Mouse (Mus musculus): ENCODE data around the gene Cpa4. TPM values are rescaled to one million over a fixed set of nuclear protein-coding genes. Genes with fewer than 3 reads are reported as not detected.

Gene Cpa4
- total RNA-seq, 1 experiment from 2014 or later = 1.7 TPM

- no peak for DNase-seq
Measured at GRCm38 (mm10) chr6:30551644-30552580, 16.3 kb upstream of the Cpa4 start.

GRCm38 (mm10) chr6:30552628-30553027 lies 15.5 kb upstream of the Cpa4 start:
- DNase-seq = no peak

GRCm38 (mm10) chr6:30553381-30554010 lies 14.7 kb upstream of the Cpa4 start:
- no peak for DNase-seq

GRCm38 (mm10) chr6:30554092-30554491 lies 14.1 kb upstream of the Cpa4 start:
- no peak for DNase-seq

- DNase-seq = no peak
Measured at GRCm38 (mm10) chr6:30554621-30555170, 13.5 kb upstream of the Cpa4 start.

GRCm38 (mm10) chr6:30556080-30556479 lies 12.1 kb upstream of the Cpa4 start:
- DNase-seq = peak; percentile 58

GRCm38 (mm10) chr6:30559726-30560125 lies 8.4 kb upstream of the Cpa4 start:
- DNase-seq = no peak

- no peak for DNase-seq
Measured at GRCm38 (mm10) chr6:30562132-30562531, 6.0 kb upstream of the Cpa4 start.

GRCm38 (mm10) chr6:30563575-30563974 lies 4.6 kb upstream of the Cpa4 start:
- DNase-seq = no peak

GRCm38 (mm10) chr6:30564051-30564450 lies 4.1 kb upstream of the Cpa4 start:
- DNase-seq = no peak

- no peak for DNase-seq
Measured at GRCm38 (mm10) chr6:30569331-30569730, 1.2 kb downstream of the Cpa4 start.

- DNase-seq = no peak
Measured at GRCm38 (mm10) chr6:30570012-30570411, 1.8 kb downstream of the Cpa4 start.

GRCm38 (mm10) chr6:30572456-30573311 lies 4.5 kb downstream of the Cpa4 start:
- DNase-seq = no peak

- no peak for DNase-seq
Measured at GRCm38 (mm10) chr6:30573380-30573779, 5.2 kb downstream of the Cpa4 start.

GRCm38 (mm10) chr6:30574945-30575344 lies 6.8 kb downstream of the Cpa4 start:
- DNase-seq = no peak

GRCm38 (mm10) chr6:30576477-30577203 lies 8.5 kb downstream of the Cpa4 start:
- DNase-seq = no peak

- DNase-seq = no peak
Measured at GRCm38 (mm10) chr6:30579961-30580840, 12.0 kb downstream of the Cpa4 start.

- DNase-seq = no peak
Measured at GRCm38 (mm10) chr6:30580841-30581176, 12.6 kb downstream of the Cpa4 start.

GRCm38 (mm10) chr6:30586886-30587442 lies 18.8 kb downstream of the Cpa4 start:
- no peak for DNase-seq

GRCm38 (mm10) chr6:30589819-30590218 lies 21.6 kb downstream of the Cpa4 start:
- DNase-seq = no peak
